Mouse (Mus musculus): ENCODE measurements around the gene Cenpp.

Cenpp gene

GRCm38 (mm10) chr13:49652481-49653179, at the start of gene Cenpp, which contains the start of gene Nol8:
Gene Cenpp (minus strand): TSS chr13:49652785.
Gene Nol8 (plus strand): TSS chr13:49653078.
- peak; percentile 97 to 99 for DNase-seq (ENCODE audit: low spot score in 2 of 2)

- DNase-seq (ENCODE audit: low spot score in 2 of 2), result no peak
Observed at GRCm38 (mm10) chr13:49691056-49691455, 38.5 kb upstream of the Cenpp start.

GRCm38 (mm10) chr13:49684266-49684665, 31.7 kb upstream of the Cenpp start:
- DNase-seq (ENCODE audit: low spot score in 2 of 2), result no peak

- DNase-seq (ENCODE audit: low spot score in 2 of 2), result peak in 1 of 2 experiments; percentile 2
Observed at GRCm38 (mm10) chr13:49682233-49682846, 29.8 kb upstream of the Cenpp start.

GRCm38 (mm10) chr13:49681351-49682232, 29.0 kb upstream of the Cenpp start, which contains the start of gene Iars:
Gene Iars (plus strand): TSS chr13:49682100.
- peak; percentile 98 to 99 for DNase-seq (ENCODE audit: low spot score in 2 of 2)

- DNase-seq (ENCODE audit: low spot score in 2 of 2), result no peak
Observed at GRCm38 (mm10) chr13:49677793-49678192, 25.2 kb upstream of the Cenpp start.

- DNase-seq (ENCODE audit: low spot score in 2 of 2), result peak in 1 of 2 experiments; percentile 32
Observed at GRCm38 (mm10) chr13:49653180-49653541, 576 bp upstream of the Cenpp start.

GRCm38 (mm10) chr13:49651781-49652351, 719 bp downstream of the Cenpp start:
- no peak for DNase-seq (ENCODE audit: low spot score in 2 of 2)

GRCm38 (mm10) chr13:49651136-49651535, 1.4 kb downstream of the Cenpp start:
- DNase-seq (ENCODE audit: low spot score in 2 of 2), result no peak

- DNase-seq (ENCODE audit: low spot score in 2 of 2), result no peak
Observed at GRCm38 (mm10) chr13:49646019-49646418, 6.6 kb downstream of the Cenpp start.

- DNase-seq (ENCODE audit: low spot score in 2 of 2), result peak in 1 of 2 experiments; percentile 12
Observed at GRCm38 (mm10) chr13:49644731-49645529, 7.7 kb downstream of the Cenpp start.

GRCm38 (mm10) chr13:49643669-49644362, 8.8 kb downstream of the Cenpp start:
- no peak for DNase-seq (ENCODE audit: low spot score in 2 of 2)

- DNase-seq (ENCODE audit: low spot score in 2 of 2), result no peak
Observed at GRCm38 (mm10) chr13:49642650-49643049, 9.9 kb downstream of the Cenpp start.

- no peak for DNase-seq (ENCODE audit: low spot score in 2 of 2)
Observed at GRCm38 (mm10) chr13:49639965-49640364, 12.6 kb downstream of the Cenpp start.

- peak; percentile 35 to 62 for DNase-seq (ENCODE audit: low spot score in 2 of 2)
Observed at GRCm38 (mm10) chr13:49629076-49629475, 23.5 kb downstream of the Cenpp start.

- DNase-seq (ENCODE audit: low spot score in 2 of 2), result no peak
Observed at GRCm38 (mm10) chr13:49628167-49628566, 24.4 kb downstream of the Cenpp start.

- no peak for DNase-seq (ENCODE audit: low spot score in 2 of 2)
Observed at GRCm38 (mm10) chr13:49623216-49623615, 29.4 kb downstream of the Cenpp start.

GRCm38 (mm10) chr13:49618365-49618764, 34.2 kb downstream of the Cenpp start:
- DNase-seq (ENCODE audit: low spot score in 2 of 2), result no peak

- DNase-seq (ENCODE audit: low spot score in 2 of 2), result no peak
Observed at GRCm38 (mm10) chr13:49617021-49617420, 35.6 kb downstream of the Cenpp start.

- DNase-seq (ENCODE audit: low spot score in 2 of 2), result peak in 1 of 2 experiments; percentile 33
Observed at GRCm38 (mm10) chr13:49608589-49609322, 43.8 kb downstream of the Cenpp start.

All from heart, adult 9 months (tissue).